Mouse (Mus musculus): ENCODE measurements around the gene Kif11. TPM values are rescaled to one million over a fixed set of nuclear protein-coding genes. Genes with fewer than 3 reads are reported as not detected.
A peak's percentile ranks its signal among the peaks of the same experiment; 100 is the strongest.

Kif11 gene
- polyA plus RNA-seq, 1 experiment from 2014 or later = 87.5 TPM

DNA sequence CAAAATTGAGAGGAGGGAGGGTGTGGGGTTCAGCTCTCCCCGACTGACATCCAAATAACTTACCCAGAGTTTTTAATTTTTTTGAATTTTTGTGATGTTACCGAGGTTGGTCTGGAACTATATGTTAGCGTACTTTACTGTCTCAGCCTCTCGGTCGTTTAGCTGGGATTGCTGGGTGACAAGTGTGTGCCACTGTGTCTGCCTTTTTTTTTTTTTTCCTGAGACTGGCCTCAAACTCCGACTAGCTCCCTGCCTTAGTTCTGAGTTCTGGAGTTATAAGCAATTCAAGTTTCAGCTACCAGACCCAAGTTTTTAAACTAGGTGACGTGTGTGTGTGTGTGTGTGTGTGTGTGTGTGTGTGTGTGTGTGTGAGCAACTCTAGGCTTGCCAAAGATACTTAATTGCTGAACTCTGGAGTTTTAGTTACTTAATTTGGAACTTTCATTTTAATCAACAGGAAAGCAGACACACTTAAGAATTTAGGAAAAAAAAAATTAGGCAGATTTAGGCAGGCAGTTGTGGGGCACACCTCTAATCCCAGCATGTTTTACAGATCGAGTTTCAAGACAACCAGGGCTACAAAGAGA, 1.3 kb downstream of the Kif11 start:
- peak overlapping the region; percentile 90 for H3K9ac ChIP-seq
- no peaks in the 10 kb centered on the region for H3K36me3 ChIP-seq (ENCODE audit: insufficient read depth)
- DNase-seq = peak; percentile 19
- H3K27ac ChIP-seq (ENCODE audit: low read depth) = no peak overlapping the region
- no peak for ATAC-seq (ENCODE audit: insufficient read depth)
- H3K27me3 ChIP-seq (ENCODE audit: insufficient read depth, low read length) = no peaks in the 10 kb centered on the region
- 17% methylated on average over 8 of the region's 8 CpGs for WGBS
- no peaks in the 10 kb centered on the region for H3K9me3 ChIP-seq (ENCODE audit: low read depth, low read length)
- peaks cover 3% of the 10 kb centered on the region; the same call in 1 of the 2 replicates for H3K4me1 ChIP-seq (ENCODE audit: insufficient read depth)
- peak overlapping the region; percentile 59 for H3K4me2 ChIP-seq
- peak overlapping the region; percentile 96 for H3K4me3 ChIP-seq (ENCODE audit: low read depth, low read length)
- TF ChIP-seq CTCF (IDR thresholded peaks at IDR 0.05; ENCODE audit: low read depth) = no peak

DNA sequence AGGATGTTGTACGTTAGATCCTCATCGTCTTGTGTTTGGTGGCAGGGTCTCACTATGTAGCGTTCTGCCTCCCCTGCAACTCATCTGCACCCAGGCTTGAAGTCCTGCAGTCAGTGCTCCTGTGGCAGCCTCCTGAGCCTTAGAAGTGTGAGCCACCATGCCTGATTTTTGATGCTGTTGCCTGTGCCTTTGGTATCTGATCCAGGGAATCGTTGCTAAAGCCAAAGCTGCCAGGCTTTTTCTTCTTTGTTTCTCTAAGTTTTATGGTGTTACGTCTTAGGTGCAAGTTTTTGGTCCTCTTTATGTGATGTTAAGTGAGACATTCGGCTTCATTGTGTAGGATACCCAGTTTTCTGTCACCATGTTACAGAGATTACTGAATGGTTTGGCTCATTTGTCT, 2.6 kb downstream of the Kif11 start:
- ATAC-seq (ENCODE audit: insufficient read depth) (no peak), DNase-seq (no peak)
- no peaks in the 10 kb centered on the region for H3K9me3 ChIP-seq (ENCODE audit: low read depth, low read length)
- peaks cover 3% of the 10 kb centered on the region; the same call in 1 of the 2 replicates for H3K4me1 ChIP-seq (ENCODE audit: insufficient read depth)
- H3K4me2 ChIP-seq = peak overlapping the region; percentile 37; the same call in 1 of the 2 replicates
- peak overlapping the region; percentile 25; the same call in 1 of the 2 replicates for H3K9ac ChIP-seq
- H3K27me3 ChIP-seq (ENCODE audit: insufficient read depth, low read length) = no peaks in the 10 kb centered on the region
- H3K36me3 ChIP-seq (ENCODE audit: insufficient read depth) = 0 out of 2 replicates have a peak, but pooled peaks cover 6% of the 10 kb centered on the region
- H3K4me3 ChIP-seq (ENCODE audit: low read depth, low read length) = no peak overlapping the region
- TF ChIP-seq CTCF (IDR thresholded peaks at IDR 0.05; ENCODE audit: low read depth) = no peak
- 83% methylated on average over 6 of the region's 6 CpGs for WGBS
- no peak overlapping the region for H3K27ac ChIP-seq (ENCODE audit: low read depth)

- DNase-seq (peak; percentile 18), ATAC-seq (ENCODE audit: insufficient read depth) (no peak)
- Histone ChIP-seq H3K4me1 (ENCODE audit: insufficient read depth) (no peaks in the 10 kb centered on the region), H3K9ac (no peak overlapping the region), H3K27me3 (ENCODE audit: insufficient read depth, low read length) (no peaks in the 10 kb centered on the region), H3K27ac (ENCODE audit: low read depth) (no peak overlapping the region), H3K36me3 (ENCODE audit: insufficient read depth) (peaks cover 61% of the 10 kb centered on the region), H3K4me3 (ENCODE audit: low read depth, low read length) (no peak overlapping the region), H3K4me2 (no peak overlapping the region), H3K9me3 (ENCODE audit: low read depth, low read length) (no peaks in the 10 kb centered on the region)
- no peak for TF ChIP-seq CTCF (IDR thresholded peaks at IDR 0.05; ENCODE audit: low read depth)
- WGBS = 62% methylated on average over 3 of the region's 3 CpGs
Measured at GRCm38 (mm10) chr19:37386126-37386525, 9.9 kb downstream of the Kif11 start.

DNA sequence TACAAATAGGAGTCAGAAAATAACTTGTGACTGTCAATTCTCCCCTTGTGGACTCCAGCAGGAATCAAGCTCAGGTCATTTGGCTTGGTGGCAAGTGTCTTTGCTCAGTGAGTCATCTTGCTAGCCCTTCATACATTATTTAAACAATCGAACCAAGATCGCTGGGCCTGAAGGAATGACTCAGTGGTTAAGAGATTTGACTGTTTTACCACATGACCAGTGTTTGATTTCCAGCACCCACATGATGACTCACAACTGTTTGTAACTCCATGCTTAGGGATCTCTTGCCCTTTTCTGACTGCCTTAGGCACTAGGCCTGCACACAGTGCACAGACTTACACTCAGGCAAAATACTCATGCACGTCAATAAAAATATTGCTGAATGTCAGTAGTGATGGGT, 15.7 kb downstream of the Kif11 start:
- 95% methylated on average over 3 of the region's 3 CpGs for WGBS
- DNase-seq (no peak), ATAC-seq (ENCODE audit: insufficient read depth) (no peak)
- no peaks in the 10 kb centered on the region for H3K27me3 ChIP-seq (ENCODE audit: insufficient read depth, low read length)
- no peak overlapping the region for H3K4me3 ChIP-seq (ENCODE audit: low read depth, low read length)
- no peaks in the 10 kb centered on the region for H3K4me1 ChIP-seq (ENCODE audit: insufficient read depth)
- H3K36me3 ChIP-seq (ENCODE audit: insufficient read depth) = peaks cover 84% of the 10 kb centered on the region
- H3K9ac ChIP-seq = no peak overlapping the region
- no peak overlapping the region for H3K4me2 ChIP-seq
- TF ChIP-seq CTCF (IDR thresholded peaks at IDR 0.05; ENCODE audit: low read depth) = no peak
- H3K9me3 ChIP-seq (ENCODE audit: low read depth, low read length) = no peaks in the 10 kb centered on the region
- no peak overlapping the region for H3K27ac ChIP-seq (ENCODE audit: low read depth)

- Histone ChIP-seq H3K9me3 (ENCODE audit: low read depth, low read length) (no peaks in the 10 kb centered on the region), H3K36me3 (ENCODE audit: insufficient read depth) (peaks cover 85% of the 10 kb centered on the region), H3K27ac (ENCODE audit: low read depth) (no peak overlapping the region), H3K4me2 (no peak overlapping the region), H3K4me3 (ENCODE audit: low read depth, low read length) (no peak overlapping the region), H3K27me3 (ENCODE audit: insufficient read depth, low read length) (no peaks in the 10 kb centered on the region), H3K4me1 (ENCODE audit: insufficient read depth) (no peaks in the 10 kb centered on the region), H3K9ac (no peak overlapping the region)
- 96% methylated on average over 3 of the region's 3 CpGs for WGBS
- ATAC-seq (ENCODE audit: insufficient read depth) (no peak), DNase-seq (no peak)
- no peak for TF ChIP-seq CTCF (IDR thresholded peaks at IDR 0.05; ENCODE audit: low read depth)
Measured at GRCm38 (mm10) chr19:37396279-37396678, 20.1 kb downstream of the Kif11 start.

GRCm38 (mm10) chr19:37400936-37401335, 24.7 kb downstream of the Kif11 start:
- no peak for ATAC-seq (ENCODE audit: insufficient read depth)
- Histone ChIP-seq H3K27me3 (ENCODE audit: insufficient read depth, low read length) (no peaks in the 10 kb centered on the region), H3K9me3 (ENCODE audit: low read depth, low read length) (no peaks in the 10 kb centered on the region), H3K9ac (no peak overlapping the region), H3K27ac (ENCODE audit: low read depth) (no peak overlapping the region), H3K4me3 (ENCODE audit: low read depth, low read length) (no peak overlapping the region), H3K4me1 (ENCODE audit: insufficient read depth) (no peaks in the 10 kb centered on the region), H3K4me2 (no peak overlapping the region), H3K36me3 (ENCODE audit: insufficient read depth) (peaks cover 89% of the 10 kb centered on the region)
- no peak for DNase-seq
- TF ChIP-seq CTCF (IDR thresholded peaks at IDR 0.05; ENCODE audit: low read depth) = no peak
- 78% methylated on average over 6 of the region's 6 CpGs for WGBS

DNA sequence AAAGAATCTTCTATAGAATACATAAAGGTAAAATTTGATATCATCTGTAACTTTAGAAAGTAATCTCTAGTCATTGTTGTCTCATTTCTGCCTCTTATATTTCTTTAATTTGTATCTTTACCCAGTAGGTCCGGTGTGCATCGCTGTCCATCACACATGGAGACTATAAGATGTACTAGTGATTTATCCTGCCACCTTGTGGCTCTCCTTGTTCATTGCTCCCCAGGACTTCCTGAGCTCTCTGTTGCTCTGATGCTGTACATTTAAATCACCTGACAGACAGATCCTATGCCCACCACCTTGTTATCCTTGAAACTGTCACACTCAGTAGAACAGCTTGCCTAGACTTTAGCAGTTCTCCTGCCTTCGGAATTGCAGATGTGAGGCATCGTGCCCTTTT, 42.1 kb downstream of the Kif11 start:
- 89% methylated on average over 4 of the region's 4 CpGs for WGBS
- Histone ChIP-seq H3K9me3 (ENCODE audit: low read depth, low read length) (no peaks in the 10 kb centered on the region), H3K36me3 (ENCODE audit: insufficient read depth) (peaks cover 81% of the 10 kb centered on the region), H3K27ac (ENCODE audit: low read depth) (no peak overlapping the region), H3K27me3 (ENCODE audit: insufficient read depth, low read length) (no peaks in the 10 kb centered on the region), H3K9ac (no peak overlapping the region), H3K4me1 (ENCODE audit: insufficient read depth) (no peaks in the 10 kb centered on the region), H3K4me3 (ENCODE audit: low read depth, low read length) (no peak overlapping the region), H3K4me2 (no peak overlapping the region)
- DNase-seq = peak; percentile 35
- no peak for ATAC-seq (ENCODE audit: insufficient read depth)
- peak; percentile 41 for TF ChIP-seq CTCF (IDR thresholded peaks at IDR 0.05; ENCODE audit: low read depth)

Measured in lung, embryonic 14.5 days (tissue).